Mouse (Mus musculus) retina, adult 2 months (tissue): Measurements from ENCODE around the gene Otulinl.
A peak's percentile ranks its signal among the peaks of the same experiment; 100 is the strongest.

Experiments used
- DNase-seq: peaks from one replicate; pipeline ENCODE4 v3.0.0-alpha.2; 2012; ENCODE audit warnings: low read depth, low spot score

The Otulinl gene

GRCm38 (mm10) chr15:27656626-27657025 is 24.8 kb downstream of the Otulinl start:
- no peak for DNase-seq

- DNase-seq: no peak
These were observed 26.4 kb downstream of the Otulinl start for GRCm38 (mm10) chr15:27655015-27655414.

GRCm38 (mm10) chr15:27647686-27648085 is 33.7 kb downstream of the Otulinl start:
- DNase-seq: no peak

- no peak for DNase-seq
These were observed 34.7 kb downstream of the Otulinl start for GRCm38 (mm10) chr15:27646665-27647064.

- DNase-seq: no peak
These were observed 36.1 kb downstream of the Otulinl start for GRCm38 (mm10) chr15:27645250-27645649.

GRCm38 (mm10) chr15:27642895-27643294 is 38.5 kb downstream of the Otulinl start:
- DNase-seq: no peak

- no peak for DNase-seq
These were observed 40.2 kb downstream of the Otulinl start for GRCm38 (mm10) chr15:27641171-27641570.

- no peak for DNase-seq
These were observed 47.2 kb downstream of the Otulinl start for GRCm38 (mm10) chr15:27633941-27634900.

GRCm38 (mm10) chr15:27630601-27631383 is 50.6 kb downstream of the Otulinl start, which contains the start of gene Otulin:
TSS of gene Otulin (minus strand) at chr15:27630693.
- DNase-seq: peak; percentile 93

- DNase-seq: no peak
These were observed 51.4 kb downstream of the Otulinl start for GRCm38 (mm10) chr15:27629800-27630600.

- no peak for DNase-seq
These were observed 52.3 kb downstream of the Otulinl start for GRCm38 (mm10) chr15:27629046-27629445.

GRCm38 (mm10) chr15:27627794-27628193 is 53.6 kb downstream of the Otulinl start:
- DNase-seq: no peak

GRCm38 (mm10) chr15:27626314-27626713 is 55.1 kb downstream of the Otulinl start:
- DNase-seq: no peak

- no peak for DNase-seq
These were observed 55.5 kb downstream of the Otulinl start for GRCm38 (mm10) chr15:27625890-27626255.

- DNase-seq: no peak
These were observed 56.1 kb downstream of the Otulinl start for GRCm38 (mm10) chr15:27625014-27625889.

GRCm38 (mm10) chr15:27623286-27623685 is 58.1 kb downstream of the Otulinl start:
- no peak for DNase-seq

- no peak for DNase-seq
These were observed 60.7 kb downstream of the Otulinl start for GRCm38 (mm10) chr15:27620475-27621185.

- no peak for DNase-seq
These were observed 61.7 kb downstream of the Otulinl start for GRCm38 (mm10) chr15:27619683-27620082.

GRCm38 (mm10) chr15:27618778-27619533 is 62.4 kb downstream of the Otulinl start:
- no peak for DNase-seq
